Mouse (Mus musculus): ENCODE measurements around the gene Gm6408. TPM values are rescaled to one million over a fixed set of nuclear protein-coding genes. Genes with fewer than 3 reads are reported as not detected.
"Not testable (repeated sequence)": the region's sequence is repeated elsewhere in the genome, so short reads cannot be mapped to it uniquely, and the experiment has no call there.

The Gm6408 gene
- polyA plus RNA-seq, 1 experiment from 2014 or later, result not detected

DNA sequence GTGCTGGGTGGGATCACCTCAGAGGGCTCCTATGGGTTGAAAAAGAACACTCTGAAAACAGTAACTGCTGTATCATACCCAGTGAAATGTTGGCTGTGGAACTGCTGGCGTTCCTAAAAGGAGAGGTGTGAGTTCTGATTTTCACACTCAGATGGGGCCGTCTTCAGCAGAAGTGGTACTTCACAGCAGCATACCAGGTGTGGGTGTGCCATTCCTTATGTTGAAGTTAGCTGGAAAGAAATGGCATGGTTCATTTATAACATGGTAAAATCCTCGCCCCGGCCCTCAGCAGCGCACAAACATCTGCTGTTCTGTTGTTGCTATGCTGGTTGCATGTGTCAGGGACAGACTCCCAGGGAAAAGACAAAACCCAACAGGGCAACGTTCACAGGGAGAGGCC lies 28.2 kb upstream of the Gm6408 start:
- no peak overlapping the region for H3K9ac ChIP-seq (ENCODE audit: low read depth, low read length)
- ATAC-seq (replicated peaks; ENCODE audit: low FRiP score), result no peak

GRCm38 (mm10) chr5:146461612-146462011 lies 20.2 kb upstream of the Gm6408 start:
- Histone ChIP-seq H3K4me3 (ENCODE audit: low read depth, low read length) (no peak overlapping the region), H3K36me3 (ENCODE audit: control insufficient read depth, insufficient read depth, low read length) (no peaks in the 10 kb centered on the region), H3K27ac (ENCODE audit: low read depth, low read length) (no peak overlapping the region), H3K4me1 (replicated peaks; ENCODE audit: control insufficient read depth, insufficient read depth, low read length) (no peaks in the 10 kb centered on the region), H3K27me3 (replicated peaks; ENCODE audit: control insufficient read depth, insufficient read depth, low read length) (no peaks in the 10 kb centered on the region), H3K9ac (ENCODE audit: low read depth, low read length) (no peak overlapping the region), H3K9me3 (ENCODE audit: control insufficient read depth, low read length) (no peaks in the 10 kb centered on the region), H3K4me2 (no peak overlapping the region)
- 81% methylated on average over 8 of the region's 8 CpGs for WGBS
- DNase-seq (ENCODE audit: low spot score), result no peak
- ATAC-seq (replicated peaks; ENCODE audit: low FRiP score), result no peak

More for the DNA sequence above, 28.2 kb upstream of the Gm6408 start:
- Histone ChIP-seq H3K27ac (ENCODE audit: low read depth, low read length) (no peak overlapping the region), H3K4me2 (no peak overlapping the region), H3K4me3 (ENCODE audit: low read depth, low read length) (no peak overlapping the region), H3K36me3 (ENCODE audit: control insufficient read depth, insufficient read depth, low read length) (no peaks in the 10 kb centered on the region), H3K27me3 (replicated peaks; ENCODE audit: control insufficient read depth, insufficient read depth, low read length) (no peaks in the 10 kb centered on the region), H3K4me1 (replicated peaks; ENCODE audit: control insufficient read depth, insufficient read depth, low read length) (no peaks in the 10 kb centered on the region), H3K9me3 (ENCODE audit: control insufficient read depth, low read length) (no peaks in the 10 kb centered on the region)
- no peak for DNase-seq (ENCODE audit: low spot score)
- WGBS, result 87% methylated on average over 6 of the region's 6 CpGs

- DNase-seq (ENCODE audit: low spot score), result no peak
- WGBS, result 89% methylated on average over 19 of the region's 19 CpGs
Measured at GRCm38 (mm10) chr5:146466663-146467062, 15.1 kb upstream of the Gm6408 start.

GRCm38 (mm10) chr5:146468311-146468710 lies 13.5 kb upstream of the Gm6408 start:
- Histone ChIP-seq H3K9ac (ENCODE audit: low read depth, low read length) (no peak overlapping the region), H3K36me3 (ENCODE audit: control insufficient read depth, insufficient read depth, low read length) (no peaks in the 10 kb centered on the region), H3K27me3 (replicated peaks; ENCODE audit: control insufficient read depth, insufficient read depth, low read length) (no peaks in the 10 kb centered on the region), H3K4me2 (no peak overlapping the region), H3K9me3 (ENCODE audit: control insufficient read depth, low read length) (no peaks in the 10 kb centered on the region), H3K27ac (ENCODE audit: low read depth, low read length) (no peak overlapping the region), H3K4me3 (ENCODE audit: low read depth, low read length) (no peak overlapping the region), H3K4me1 (replicated peaks; ENCODE audit: control insufficient read depth, insufficient read depth, low read length) (no peaks in the 10 kb centered on the region)
- WGBS, result 88% methylated on average over 9 of the region's 9 CpGs
- ATAC-seq (replicated peaks; ENCODE audit: low FRiP score) (no peak), DNase-seq (ENCODE audit: low spot score) (no peak)

More at GRCm38 (mm10) chr5:146466663-146467062, 15.1 kb upstream of the Gm6408 start:
- Histone ChIP-seq H3K4me1 (replicated peaks; ENCODE audit: control insufficient read depth, insufficient read depth, low read length) (no peaks in the 10 kb centered on the region), H3K4me3 (ENCODE audit: low read depth, low read length) (no peak overlapping the region), H3K36me3 (ENCODE audit: control insufficient read depth, insufficient read depth, low read length) (no peaks in the 10 kb centered on the region), H3K9me3 (ENCODE audit: control insufficient read depth, low read length) (no peaks in the 10 kb centered on the region), H3K9ac (ENCODE audit: low read depth, low read length) (no peak overlapping the region), H3K27ac (ENCODE audit: low read depth, low read length) (no peak overlapping the region), H3K4me2 (no peak overlapping the region), H3K27me3 (replicated peaks; ENCODE audit: control insufficient read depth, insufficient read depth, low read length) (no peaks in the 10 kb centered on the region)
- no peak for ATAC-seq (replicated peaks; ENCODE audit: low FRiP score)

DNA sequence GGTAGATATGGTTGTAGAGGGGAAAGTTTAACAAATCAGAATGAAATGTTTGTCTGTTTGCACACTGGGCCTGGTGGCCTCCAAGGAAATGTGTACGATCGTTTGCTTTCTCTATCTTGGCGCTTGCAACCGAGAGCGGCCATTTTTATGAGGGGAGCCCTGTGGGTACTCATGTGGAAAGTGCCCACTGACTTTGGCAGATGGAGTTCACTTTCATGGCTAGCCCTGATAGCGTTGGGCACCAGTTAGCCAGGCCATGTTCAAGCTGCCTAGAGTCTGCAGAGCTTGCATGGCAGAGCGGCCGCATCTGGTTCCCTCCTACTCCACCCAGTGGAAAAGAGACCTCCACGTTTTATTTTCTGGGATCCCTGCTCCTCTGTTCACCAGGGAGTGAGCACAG lies 10.9 kb upstream of the Gm6408 start:
- WGBS, result 77% methylated on average over 9 of the region's 9 CpGs
- H3K9ac ChIP-seq (ENCODE audit: low read depth, low read length), result no peak overlapping the region
- H3K27me3 ChIP-seq (replicated peaks; ENCODE audit: control insufficient read depth, insufficient read depth, low read length), result no peaks in the 10 kb centered on the region
- H3K9me3 ChIP-seq (ENCODE audit: control insufficient read depth, low read length), result no peaks in the 10 kb centered on the region
- no peaks in the 10 kb centered on the region for H3K4me1 ChIP-seq (replicated peaks; ENCODE audit: control insufficient read depth, insufficient read depth, low read length)
- H3K27ac ChIP-seq (ENCODE audit: low read depth, low read length), result no peak overlapping the region
- no peak for ATAC-seq (replicated peaks; ENCODE audit: low FRiP score)
- H3K4me2 ChIP-seq, result no peak overlapping the region
- H3K36me3 ChIP-seq (ENCODE audit: control insufficient read depth, insufficient read depth, low read length), result no peaks in the 10 kb centered on the region
- no peak overlapping the region for H3K4me3 ChIP-seq (ENCODE audit: low read depth, low read length)
- no peak for DNase-seq (ENCODE audit: low spot score)

DNA sequence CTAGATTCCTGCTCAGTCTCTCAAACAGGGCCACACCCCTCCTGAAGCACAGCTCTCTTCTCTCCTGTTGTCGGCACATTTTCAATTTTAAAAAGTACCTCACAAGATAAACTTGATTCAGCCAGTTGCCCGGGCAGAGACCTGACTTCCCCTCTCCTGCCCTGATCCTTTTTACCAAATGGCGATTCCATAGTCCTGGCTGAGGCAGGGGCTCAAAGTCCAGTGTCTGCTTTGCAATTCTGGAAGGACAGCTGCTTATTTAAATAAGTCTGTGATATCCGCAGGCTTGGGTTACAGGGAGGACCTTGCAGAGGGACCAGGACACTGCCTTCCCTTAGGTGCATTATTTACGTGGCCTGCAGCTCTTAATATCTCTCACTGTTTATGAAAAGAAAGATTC lies 10.5 kb upstream of the Gm6408 start:
- no peak overlapping the region for H3K4me3 ChIP-seq (ENCODE audit: low read depth, low read length)
- ATAC-seq (replicated peaks; ENCODE audit: low FRiP score) (no peak), DNase-seq (ENCODE audit: low spot score) (no peak)
- no peaks in the 10 kb centered on the region for H3K9me3 ChIP-seq (ENCODE audit: control insufficient read depth, low read length)
- WGBS, result 80% methylated on average over 5 of the region's 5 CpGs
- no peak overlapping the region for H3K4me2 ChIP-seq
- H3K36me3 ChIP-seq (ENCODE audit: control insufficient read depth, insufficient read depth, low read length), result no peaks in the 10 kb centered on the region
- H3K4me1 ChIP-seq (replicated peaks; ENCODE audit: control insufficient read depth, insufficient read depth, low read length), result no peaks in the 10 kb centered on the region
- H3K27ac ChIP-seq (ENCODE audit: low read depth, low read length), result no peak overlapping the region
- H3K9ac ChIP-seq (ENCODE audit: low read depth, low read length), result no peak overlapping the region
- H3K27me3 ChIP-seq (replicated peaks; ENCODE audit: control insufficient read depth, insufficient read depth, low read length), result no peaks in the 10 kb centered on the region

GRCm38 (mm10) chr5:146471821-146472220 lies 9.9 kb upstream of the Gm6408 start:
- ATAC-seq (replicated peaks; ENCODE audit: low FRiP score) (no peak), DNase-seq (ENCODE audit: low spot score) (no peak)
- WGBS, result 86% methylated on average over 12 of the region's 12 CpGs
- H3K4me2 ChIP-seq, result no peak overlapping the region
- H3K36me3 ChIP-seq (ENCODE audit: control insufficient read depth, insufficient read depth, low read length), result no peaks in the 10 kb centered on the region
- H3K4me3 ChIP-seq (ENCODE audit: low read depth, low read length), result no peak overlapping the region
- no peak overlapping the region for H3K27ac ChIP-seq (ENCODE audit: low read depth, low read length)
- H3K4me1 ChIP-seq (replicated peaks; ENCODE audit: control insufficient read depth, insufficient read depth, low read length), result no peaks in the 10 kb centered on the region
- H3K9me3 ChIP-seq (ENCODE audit: control insufficient read depth, low read length), result no peaks in the 10 kb centered on the region
- no peaks in the 10 kb centered on the region for H3K27me3 ChIP-seq (replicated peaks; ENCODE audit: control insufficient read depth, insufficient read depth, low read length)
- no peak overlapping the region for H3K9ac ChIP-seq (ENCODE audit: low read depth, low read length)

DNA sequence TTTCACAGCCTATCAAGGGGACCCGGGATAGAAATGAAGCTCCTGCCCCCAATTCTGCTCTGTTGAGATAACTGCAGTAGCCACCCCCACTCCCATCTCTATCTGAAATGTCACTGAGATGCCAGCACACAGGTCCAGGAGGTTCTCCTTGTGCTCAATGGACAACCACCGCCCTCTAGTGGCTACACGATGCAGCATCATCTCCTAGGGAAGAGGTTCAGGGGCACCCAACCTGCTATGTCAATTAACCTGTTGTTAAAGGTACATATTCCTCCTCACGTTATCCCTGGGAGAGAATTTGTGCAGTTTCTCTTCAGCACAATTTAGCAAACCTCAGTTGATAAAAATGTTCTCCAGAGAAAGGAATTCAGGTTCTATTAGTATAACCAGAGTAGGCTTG lies 2.2 kb upstream of the Gm6408 start:
- DNase-seq (ENCODE audit: low spot score); H3K9ac ChIP-seq (ENCODE audit: low read depth, low read length); ATAC-seq (replicated peaks; ENCODE audit: low FRiP score): not testable (repeated sequence)

DNA sequence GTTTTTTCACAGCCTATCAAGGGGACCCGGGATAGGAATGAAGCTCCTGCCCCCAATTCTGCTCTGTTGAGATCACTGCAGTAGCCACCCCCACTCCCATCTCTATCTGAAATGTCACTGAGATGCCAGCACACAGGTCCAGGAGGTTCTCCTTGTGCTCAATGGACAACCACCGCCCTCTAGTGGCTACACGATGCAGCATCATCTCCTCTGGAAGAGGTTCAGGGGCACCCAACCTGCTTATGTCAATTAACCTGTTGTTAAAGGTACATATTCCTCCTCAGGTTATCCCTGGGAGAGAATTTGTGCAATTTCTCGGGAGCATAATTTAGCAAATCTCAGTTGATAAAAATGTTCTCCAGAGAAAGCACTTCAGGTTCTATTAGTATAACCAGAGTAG lies 7.2 kb downstream of the Gm6408 start:
- H3K27ac ChIP-seq (ENCODE audit: low read depth, low read length); ATAC-seq (replicated peaks; ENCODE audit: low FRiP score); H3K36me3 ChIP-seq (ENCODE audit: control insufficient read depth, insufficient read depth, low read length); H3K9me3 ChIP-seq (ENCODE audit: control insufficient read depth, low read length); H3K4me1 ChIP-seq (replicated peaks; ENCODE audit: control insufficient read depth, insufficient read depth, low read length); H3K4me3 ChIP-seq (ENCODE audit: low read depth, low read length); H3K27me3 ChIP-seq (replicated peaks; ENCODE audit: control insufficient read depth, insufficient read depth, low read length); H3K9ac ChIP-seq (ENCODE audit: low read depth, low read length); DNase-seq (ENCODE audit: low spot score); H3K4me2 ChIP-seq: not testable (repeated sequence)
- 6% methylated on average over 3 of the region's 4 CpGs for WGBS

More for the DNA sequence above, 2.2 kb upstream of the Gm6408 start:
- not testable (repeated sequence) for H3K4me1 ChIP-seq (replicated peaks; ENCODE audit: control insufficient read depth, insufficient read depth, low read length); H3K27ac ChIP-seq (ENCODE audit: low read depth, low read length); H3K4me2 ChIP-seq; H3K4me3 ChIP-seq (ENCODE audit: low read depth, low read length); H3K36me3 ChIP-seq (ENCODE audit: control insufficient read depth, insufficient read depth, low read length); H3K9me3 ChIP-seq (ENCODE audit: control insufficient read depth, low read length); H3K27me3 ChIP-seq (replicated peaks; ENCODE audit: control insufficient read depth, insufficient read depth, low read length)
- WGBS, result 3% methylated on average over 4 of the region's 4 CpGs
